Mouse (Mus musculus): ENCODE results near the gene Col19a1.

DNA sequence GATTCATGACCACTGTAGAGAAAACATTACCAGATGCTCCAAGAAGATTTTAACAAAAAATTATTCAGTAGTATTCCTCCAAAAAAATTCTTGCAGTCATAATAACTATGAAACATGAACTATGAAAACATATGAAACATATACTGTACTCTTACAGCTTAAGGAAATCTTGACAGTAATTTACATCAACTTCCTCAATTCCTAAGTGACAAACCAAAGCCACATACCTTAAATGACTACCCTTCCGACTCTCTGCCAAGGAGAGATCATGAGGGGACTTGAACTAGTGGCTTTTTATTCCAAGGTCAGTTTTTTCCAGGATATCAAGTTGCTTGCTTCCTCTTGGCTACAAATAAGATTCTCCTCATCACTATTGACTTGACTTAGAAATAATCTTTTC is 39.7 kb downstream of the Col19a1 start:
- TF ChIP-seq ZNF384 (IDR thresholded peaks at IDR 0.05; ENCODE audit: low read depth, low read length) (no peak), MAFK (IDR thresholded peaks at IDR 0.05; ENCODE audit: insufficient read depth, low read depth, low read length) (no peak), CHD2 (IDR thresholded peaks at IDR 0.05; ENCODE audit: low read depth, low read length) (no peak), ZC3H11A (IDR thresholded peaks at IDR 0.05; ENCODE audit: borderline replicate concordance, low read depth, low read length) (no peak)

All from ES-E14 (cell line).